Comparison of ENCODE assay signal across 9 mouse cellular contexts in the genomic region with DNA sequence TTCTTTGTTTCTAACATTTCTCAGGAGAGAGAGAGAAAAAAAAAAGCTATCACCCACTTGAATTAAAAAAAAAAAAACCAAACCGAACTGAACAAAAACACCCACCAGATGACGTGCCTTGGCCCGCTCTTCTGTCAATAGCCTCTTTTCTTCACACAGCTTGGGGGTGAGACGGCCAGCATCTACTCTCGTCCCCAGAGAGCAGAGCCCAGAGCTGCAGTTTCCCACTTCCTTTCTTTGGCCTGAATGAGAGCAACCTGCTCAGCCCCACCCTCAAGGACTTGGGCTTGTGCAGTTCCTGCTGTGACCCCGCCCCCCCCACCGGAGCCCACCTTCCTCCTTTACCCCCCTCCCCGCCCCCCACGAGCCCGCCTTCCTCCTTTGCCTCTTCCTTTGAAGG. TPM values are rescaled to one million over a fixed set of nuclear protein-coding genes. Genes with fewer than 3 reads are reported as not detected.
DNase-seq lines count a peak whose midpoint lies in the region; ATAC-seq and TF ChIP-seq lines count a peak whose summit lies in the region.
"Had no signal": no experiment of that assay in that cellular context is flagged by ENCODE, and none has a peak within 500 bp of the region (broad histone marks: within the 10 kb centered on the region; RNA-seq: fewer than 3 reads in every experiment).

No protein-coding gene starts in this region.

- H3K36me3 ChIP-seq in forebrain, postnatal 0 days (ENCODE audit: insufficient read depth): no peaks in the 10 kb centered on the region
- no peaks in the 10 kb centered on the region for H3K36me3 ChIP-seq in forebrain, embryonic 14.5 days (ENCODE audit: control insufficient read depth, insufficient read depth, low read length)
- H3K36me3 ChIP-seq: midbrain, embryonic 10.5 days had no signal

- no peaks in the 10 kb centered on the region for H3K27me3 ChIP-seq in forebrain, postnatal 0 days (ENCODE audit: insufficient read depth, low read length)
- H3K27me3 ChIP-seq in forebrain, embryonic 14.5 days (replicated peaks; ENCODE audit: control insufficient read depth, insufficient read depth, low read length): no peaks in the 10 kb centered on the region

- DNase-seq in forebrain, postnatal 0 days: no peak
- DNase-seq in forebrain, embryonic 14.5 days (ENCODE audit: low spot score): no peak
- DNase-seq in lung, postnatal 10 days: peak; percentile 41
- no peak for DNase-seq in lung, adult 2 months
- DNase-seq in thymus, postnatal 0 days (ENCODE audit: low spot score): peak; percentile 75
- no peak for DNase-seq in MN1 (ENCODE audit: low spot score)

- no peak for TF ChIP-seq CTCF in forebrain, postnatal 0 days (IDR thresholded peaks at IDR 0.05; ENCODE audit: low read depth)
- no peak for TF ChIP-seq CTCF in lung, adult 2 months (IDR thresholded peaks at IDR 0.05; ENCODE audit: insufficient read depth, low read length)

- ATAC-seq in forebrain, postnatal 0 days: 0 out of 2 replicates have a peak, but pooled peaks have one; percentile 45
- no peak for ATAC-seq in forebrain, embryonic 14.5 days
- peak; percentile 62 for ATAC-seq in common myeloid progenitor, adult 5-6 weeks (replicated peaks; ENCODE audit: low read depth, poor library complexity, severe bottlenecking)
- ATAC-seq in cerebellum, adult (ENCODE audit: insufficient number of reproducible peaks, low FRiP score, low TSS enrichment): no peak

- no peak for TF ChIP-seq POLR2A in lung, adult 2 months (IDR thresholded peaks at IDR 0.05; ENCODE audit: borderline replicate concordance, extremely low read depth, low read depth, low read length)

- H3K4me1 ChIP-seq in forebrain, postnatal 0 days (ENCODE audit: insufficient read depth): no peaks in the 10 kb centered on the region
- peaks cover 6% of the 10 kb centered on the region for H3K4me1 ChIP-seq in forebrain, embryonic 14.5 days (ENCODE audit: control insufficient read depth, insufficient read depth, low read length)
- H3K4me1 ChIP-seq in lung, adult 2 months (ENCODE audit: control insufficient read depth, insufficient read depth, low read length): peaks cover 16% of the 10 kb centered on the region

- H3K27ac ChIP-seq in forebrain, postnatal 0 days (ENCODE audit: low read depth, low read length): no peak overlapping the region
- H3K27ac ChIP-seq in forebrain, embryonic 14.5 days (ENCODE audit: low read depth, low read length): no peak overlapping the region
- H3K27ac ChIP-seq: midbrain, embryonic 10.5 days had no signal

- H3K4me3 ChIP-seq in forebrain, postnatal 0 days (ENCODE audit: low read depth, low read length): no peak overlapping the region
- H3K4me3 ChIP-seq in forebrain, embryonic 14.5 days (ENCODE audit: low read depth, low read length): no peak overlapping the region
- no peak overlapping the region for H3K4me3 ChIP-seq in lung, adult 2 months (replicated peaks; ENCODE audit: extremely low read depth, low read depth, low read length)
- H3K4me3 ChIP-seq: midbrain, embryonic 10.5 days had no signal

- H3K4me2 ChIP-seq in forebrain, postnatal 0 days (ENCODE audit: low read depth): no peak overlapping the region
- H3K4me2 ChIP-seq in forebrain, embryonic 14.5 days (ENCODE audit: low read length): no peak overlapping the region

- H3K9me3 ChIP-seq in forebrain, postnatal 0 days (ENCODE audit: low read length): no peaks in the 10 kb centered on the region
- H3K9me3 ChIP-seq in forebrain, embryonic 14.5 days (replicated peaks; ENCODE audit: control insufficient read depth, low read length): no peaks in the 10 kb centered on the region
- H3K9me3 ChIP-seq: midbrain, embryonic 10.5 days had no signal

- 25% methylated on average over 10 of the region's 10 CpGs for WGBS in forebrain, postnatal 0 days
- 45% methylated on average over 10 of the region's 10 CpGs for WGBS in forebrain, embryonic 14.5 days
- WGBS in lung, adult 2 months: 33% methylated on average over 10 of the region's 10 CpGs

- H3K9ac ChIP-seq in forebrain, postnatal 0 days: no peak overlapping the region
- H3K9ac ChIP-seq in forebrain, embryonic 14.5 days (ENCODE audit: low read length): no peak overlapping the region

RNA-seq across cellular contexts. Expression of gene D630039A03Rik, which starts 48.6 kb away (rescaled TPM):
- 0.29 TPM in 1 of 2 replicates, not detected in the other for total RNA-seq in forebrain, postnatal 0 days (2014; rRNA removed)
- polyA plus RNA-seq in forebrain, postnatal 0 days (2015; fragmentation: Nextera tagmentation; extraction: Ambion mirVana): not detected in 2 replicates
- not detected in 2 replicates for polyA plus RNA-seq in forebrain, embryonic 14.5 days (2014; fragmentation: Nextera tagmentation; extraction: Ambion mirVana)
- polyA plus RNA-seq in lung, adult 2 months (2012; rRNA removed): 3.2 and 5.4 TPM in 2 replicates
- total RNA-seq in common myeloid progenitor, adult 5-6 weeks (2017): not detected in 2 replicates
- polyA plus RNA-seq in thymus, postnatal 0 days (2015; fragmentation: Nextera tagmentation; extraction: Ambion mirVana): 0.13 and 0.16 TPM in 2 replicates

Comparison
In these comparisons a context has a peak if more than half of its experiments do, and no peak if none do; other contexts are left out.
1. ATAC-seq: peak in forebrain, postnatal 0 days (single experiment) and common myeloid progenitor, adult 5-6 weeks (single experiment); none in forebrain, embryonic 14.5 days (single experiment) and cerebellum, adult (single experiment).
2. DNase-seq: peak in lung, postnatal 10 days (single experiment) and thymus, postnatal 0 days (single experiment); none in forebrain, postnatal 0 days (single experiment), forebrain, embryonic 14.5 days (single experiment), lung, adult 2 months (single experiment) and MN1 (single experiment).